Mouse (Mus musculus): ENCODE data around the gene Spry2.

DNA sequence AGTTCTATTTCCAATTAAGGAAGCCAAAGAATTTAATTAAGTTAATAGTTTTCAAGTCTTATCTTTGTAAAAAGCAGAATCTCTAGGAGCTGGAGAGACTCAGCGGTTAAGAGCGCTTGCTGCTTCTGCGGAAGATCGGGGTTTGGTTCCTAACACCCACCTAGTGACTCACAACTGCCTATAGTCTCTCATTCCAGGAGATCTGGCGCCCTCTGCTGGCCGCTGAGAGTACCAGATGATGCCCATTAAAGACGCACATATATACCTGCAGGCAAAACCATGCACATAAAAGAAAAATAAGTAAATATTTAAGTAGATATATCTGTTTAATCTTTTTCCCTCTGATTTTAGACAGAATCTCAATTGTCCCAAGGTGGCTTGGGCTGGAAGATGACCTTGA lies 6.2 kb upstream of the Spry2 start:
- TF ChIP-seq EP300 (IDR thresholded peaks at IDR 0.05; ENCODE audit: low read depth) (no peak), CTCF (IDR thresholded peaks at IDR 0.05; ENCODE audit: low read depth) (peak; percentile 74)

Measured in liver, embryonic 14.5 days (tissue).